Mouse (Mus musculus): ENCODE data around the gene Rps15. TPM values are rescaled to one million over a fixed set of nuclear protein-coding genes. Genes with fewer than 3 reads are reported as not detected.

Gene Rps15
- total RNA-seq, 2 experiments from 2014 or later: 727 to 762 TPM

DNA sequence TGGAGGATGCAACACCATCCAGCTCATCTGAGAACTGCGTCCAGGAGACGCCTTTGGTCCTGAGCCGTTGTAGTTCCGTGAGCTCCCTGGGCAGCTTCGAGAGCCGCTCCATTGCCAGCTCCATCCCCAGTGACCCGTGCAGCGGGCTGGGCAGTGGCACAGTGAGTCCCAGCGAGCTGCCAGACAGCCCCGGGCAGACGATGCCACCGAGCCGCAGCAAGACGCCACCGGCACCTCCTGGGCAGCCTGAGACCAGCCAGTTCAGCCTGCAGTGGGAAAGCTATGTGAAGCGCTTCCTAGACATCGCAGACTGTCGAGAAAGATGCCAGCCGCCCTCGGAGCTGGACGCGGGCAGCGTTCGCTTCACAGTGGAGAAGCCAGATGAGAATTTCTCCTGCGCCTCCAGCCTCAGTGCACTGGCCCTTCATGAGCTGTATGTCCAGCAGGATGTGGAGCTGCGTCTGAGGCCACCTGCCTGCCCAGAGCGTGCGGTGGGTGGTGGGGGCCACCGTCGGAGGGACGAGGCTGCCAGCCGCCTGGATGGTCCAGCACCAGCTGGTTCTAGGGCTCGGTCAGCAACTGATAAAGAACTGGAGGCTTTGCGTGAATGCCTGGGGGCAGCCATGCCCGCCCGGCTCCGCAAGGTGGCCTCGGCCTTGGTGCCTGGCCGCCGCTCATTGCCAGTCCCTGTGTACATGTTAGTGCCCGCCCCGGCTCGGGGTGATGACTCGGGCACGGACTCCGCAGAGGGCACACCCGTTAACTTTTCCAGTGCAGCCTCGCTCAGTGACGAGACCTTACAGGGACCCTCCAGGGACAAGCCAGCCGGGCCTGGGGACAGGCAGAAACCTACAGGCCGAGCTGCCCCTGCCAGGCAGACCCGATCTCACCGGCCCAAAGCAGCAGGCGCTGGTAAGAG is 20.6 kb downstream of the Rps15 start:
- no peak for DNase-seq (ENCODE audit: low spot score in 2 of 2)

DNA sequence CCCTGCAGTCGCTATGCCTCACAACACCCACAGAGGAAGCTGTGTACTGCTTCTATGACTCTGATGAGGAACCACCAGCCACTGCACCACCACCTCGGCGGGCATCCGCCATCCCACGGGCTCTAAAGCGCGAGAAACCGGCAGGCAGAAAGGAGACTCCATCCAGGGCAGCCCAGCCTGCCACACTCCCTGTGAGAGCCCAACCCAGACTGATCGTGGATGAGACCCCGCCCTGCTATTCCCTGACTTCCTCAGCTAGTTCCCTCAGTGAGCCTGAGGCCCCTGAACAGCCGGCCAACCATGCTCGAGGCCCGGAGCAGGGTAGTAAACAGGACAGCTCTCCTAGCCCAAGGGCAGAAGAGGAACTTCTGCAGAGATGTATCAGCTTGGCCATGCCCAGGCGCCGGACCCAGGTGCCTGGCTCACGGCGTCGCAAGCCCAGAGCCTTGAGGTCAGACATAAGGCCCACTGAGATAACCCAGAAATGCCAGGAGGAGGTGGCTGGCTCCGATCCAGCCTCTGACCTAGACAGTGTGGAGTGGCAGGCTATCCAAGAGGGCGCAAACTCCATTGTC is 21.5 kb downstream of the Rps15 start:
- DNase-seq (ENCODE audit: low spot score in 2 of 2): no peak

DNA sequence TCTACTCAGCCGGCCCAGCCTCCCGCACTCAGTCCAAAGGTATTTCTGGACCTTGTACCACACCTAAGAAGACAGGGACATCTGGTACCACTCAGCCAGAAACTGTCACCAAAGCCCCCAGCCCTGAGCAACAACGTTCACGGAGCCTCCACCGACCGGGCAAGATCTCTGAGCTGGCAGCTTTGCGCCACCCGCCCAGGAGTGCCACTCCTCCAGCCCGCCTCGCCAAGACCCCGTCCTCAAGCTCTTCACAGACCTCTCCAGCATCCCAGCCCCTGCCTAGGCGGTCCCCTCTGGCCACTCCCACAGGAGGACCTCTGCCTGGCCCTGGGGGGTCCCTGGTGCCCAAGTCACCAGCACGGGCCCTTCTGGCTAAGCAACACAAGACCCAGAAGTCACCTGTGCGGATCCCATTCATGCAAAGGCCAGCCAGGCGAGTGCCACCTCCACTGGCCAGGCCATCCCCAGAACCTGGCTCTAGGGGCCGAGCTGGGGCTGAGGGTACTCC is 22.3 kb downstream of the Rps15 start:
- DNase-seq (ENCODE audit: low spot score in 2 of 2): no peak

DNA sequence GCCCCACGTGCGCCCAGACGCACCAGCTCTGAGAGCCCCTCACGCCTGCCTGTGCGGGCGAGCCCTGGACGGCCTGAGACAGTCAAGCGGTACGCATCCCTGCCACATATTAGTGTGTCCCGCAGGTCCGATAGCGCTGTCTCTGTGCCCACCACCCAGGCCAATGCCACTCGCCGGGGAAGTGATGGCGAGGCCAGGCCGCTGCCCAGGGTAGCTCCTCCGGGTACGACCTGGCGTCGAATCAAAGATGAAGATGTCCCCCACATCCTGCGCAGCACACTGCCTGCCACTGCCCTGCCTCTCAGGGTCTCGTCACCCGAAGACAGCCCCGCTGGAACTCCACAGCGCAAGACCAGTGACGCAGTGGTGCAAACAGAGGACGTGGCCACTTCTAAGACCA is 23.1 kb downstream of the Rps15 start:
- no peak for DNase-seq (ENCODE audit: low spot score in 2 of 2)

DNA sequence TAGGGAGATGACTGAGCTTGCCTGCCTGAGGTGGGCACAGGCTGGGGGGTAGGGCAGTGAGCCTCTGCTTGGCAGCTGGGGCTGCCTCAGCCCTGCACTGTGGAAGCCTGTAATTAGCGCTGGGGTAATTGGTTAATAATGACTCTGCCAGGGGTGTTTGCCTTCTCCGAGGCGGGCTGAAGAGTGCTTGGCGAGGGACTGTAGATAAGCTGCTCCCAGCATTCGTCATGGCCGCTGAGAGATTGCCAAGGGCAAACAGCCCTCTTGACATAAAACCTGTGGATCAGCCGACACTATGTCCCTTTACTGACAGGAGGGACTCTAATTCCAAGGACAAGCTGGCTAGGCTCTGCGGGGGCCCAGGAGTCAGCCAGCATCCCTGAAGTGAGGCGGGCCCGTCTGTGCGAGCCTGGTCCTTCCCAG is 24.1 kb downstream of the Rps15 start:
- no peak for DNase-seq (ENCODE audit: low spot score in 2 of 2)

DNA sequence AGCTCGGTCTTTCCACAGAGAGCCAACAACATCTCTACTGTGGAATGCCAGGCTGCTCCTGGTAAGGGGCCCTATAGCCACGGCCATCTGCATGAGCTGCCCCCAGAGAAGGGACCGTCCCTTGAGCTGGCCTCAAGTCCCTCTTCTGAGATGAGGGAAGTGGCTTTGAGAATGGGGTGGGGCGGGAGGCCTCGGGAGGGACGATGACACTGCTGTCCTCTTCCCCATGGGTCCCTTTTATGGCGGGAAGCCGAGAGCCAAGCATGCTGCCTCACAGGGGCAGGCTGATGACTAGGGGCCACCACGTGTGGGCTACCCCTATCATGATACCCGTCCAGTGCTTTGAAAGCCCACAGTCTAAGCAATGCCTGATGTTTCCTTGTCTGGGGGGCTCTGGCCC is 24.8 kb downstream of the Rps15 start:
- no peak for DNase-seq (ENCODE audit: low spot score in 2 of 2)

DNA sequence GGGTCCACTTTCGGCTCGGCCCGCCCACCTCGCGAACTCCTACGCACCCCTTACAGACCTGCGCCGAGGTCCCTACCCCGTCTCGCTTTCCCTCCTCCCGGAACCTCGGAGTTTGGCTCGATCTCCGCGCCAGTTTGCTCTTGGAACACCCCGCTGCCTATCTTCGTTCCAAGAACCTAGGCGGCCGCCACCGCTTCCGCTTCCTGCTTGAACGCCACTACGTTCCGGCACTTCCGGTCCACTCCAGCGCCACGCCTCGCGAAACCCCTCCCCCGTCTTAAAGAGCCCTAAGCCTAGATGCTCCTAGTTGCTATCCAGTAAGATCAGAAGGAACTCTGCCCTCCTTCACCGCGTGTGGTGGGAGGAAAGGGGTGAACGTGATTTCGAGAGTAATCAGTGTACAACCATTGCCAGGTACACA is 28.1 kb downstream of the Rps15 start, which contains the start of gene 2310011J03Rik:
TSS of gene 2310011J03Rik (minus strand) at position 198 of the 421 bp plus-strand sequence.
- peak; percentile 82 to 92 for DNase-seq (ENCODE audit: low spot score in 2 of 2)

DNA sequence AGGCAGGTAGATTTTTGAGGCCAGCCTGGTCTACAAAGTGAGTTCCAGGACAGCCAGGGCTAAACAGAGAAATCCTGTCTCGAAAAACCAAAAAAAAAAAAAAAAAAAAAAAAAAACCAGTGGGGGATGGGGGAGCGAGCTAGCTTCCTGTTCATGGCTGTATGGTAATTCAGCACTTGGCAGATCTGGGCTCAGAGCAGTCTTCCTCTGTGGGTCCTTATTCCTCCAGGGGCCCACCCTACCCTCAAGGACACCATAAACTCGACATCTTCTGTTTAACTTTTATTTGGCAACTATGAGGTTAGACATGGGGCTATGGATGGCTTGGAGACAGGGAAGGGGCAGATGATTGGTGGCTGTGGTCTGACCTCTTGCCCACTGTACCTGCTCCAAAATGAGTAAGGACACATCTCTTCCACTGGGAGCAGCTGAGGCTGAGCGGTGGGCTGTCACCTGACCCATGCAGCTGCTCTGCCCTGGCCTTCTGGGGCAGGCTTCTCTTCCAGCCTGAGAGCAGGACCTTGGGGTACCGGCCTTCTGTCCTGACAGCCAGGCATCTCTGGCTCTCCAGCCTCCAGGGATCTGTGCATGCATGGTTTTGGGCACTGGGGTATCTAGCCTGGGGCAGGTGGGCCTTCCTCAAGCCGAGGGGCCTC is 28.9 kb downstream of the Rps15 start:
- DNase-seq (ENCODE audit: low spot score in 2 of 2): no peak

DNA sequence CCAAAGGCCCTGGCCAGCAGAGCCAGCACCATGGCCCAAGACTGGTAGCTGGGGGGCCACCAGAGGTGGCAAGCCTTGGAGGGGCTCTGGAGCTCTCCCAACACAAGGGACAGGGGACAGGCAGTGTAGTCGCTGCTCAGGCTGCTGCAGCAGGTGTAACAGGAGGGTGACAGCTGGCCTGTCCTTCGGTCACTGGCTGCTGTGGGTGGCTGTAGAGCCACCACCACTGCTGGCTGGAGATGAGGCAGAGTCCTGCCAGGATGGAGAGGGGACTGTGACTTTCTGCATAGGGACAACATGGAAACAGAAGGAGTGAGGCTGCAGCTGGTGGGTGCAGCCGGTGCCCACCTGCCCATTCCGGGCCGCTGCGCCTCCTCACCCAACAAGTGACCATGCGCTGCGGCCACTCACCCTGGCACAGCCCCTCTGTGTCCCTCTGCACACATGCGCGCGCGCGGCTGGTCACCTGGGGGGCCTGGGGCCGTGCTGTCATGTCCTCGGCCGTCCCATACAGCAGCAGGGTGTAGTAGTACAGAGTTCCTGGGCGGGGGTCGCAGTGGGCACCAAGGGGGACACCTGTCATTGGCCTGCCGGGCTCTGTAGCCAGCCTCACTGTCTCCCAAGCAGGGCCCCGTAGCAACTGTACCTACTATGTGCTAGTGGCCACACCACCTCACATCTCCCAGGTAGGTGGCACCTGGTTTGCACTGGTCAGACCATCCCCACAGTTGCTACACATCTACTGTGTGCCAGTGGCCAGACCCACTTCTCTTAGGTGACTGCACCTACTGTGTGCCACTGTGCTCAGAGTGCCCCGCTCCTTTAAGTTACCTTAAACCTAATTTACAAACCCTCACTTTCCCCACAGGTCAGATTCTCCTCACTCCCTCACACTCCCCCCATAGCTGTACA is 29.7 kb downstream of the Rps15 start:
- no peak for DNase-seq (ENCODE audit: low spot score in 2 of 2)

DNA sequence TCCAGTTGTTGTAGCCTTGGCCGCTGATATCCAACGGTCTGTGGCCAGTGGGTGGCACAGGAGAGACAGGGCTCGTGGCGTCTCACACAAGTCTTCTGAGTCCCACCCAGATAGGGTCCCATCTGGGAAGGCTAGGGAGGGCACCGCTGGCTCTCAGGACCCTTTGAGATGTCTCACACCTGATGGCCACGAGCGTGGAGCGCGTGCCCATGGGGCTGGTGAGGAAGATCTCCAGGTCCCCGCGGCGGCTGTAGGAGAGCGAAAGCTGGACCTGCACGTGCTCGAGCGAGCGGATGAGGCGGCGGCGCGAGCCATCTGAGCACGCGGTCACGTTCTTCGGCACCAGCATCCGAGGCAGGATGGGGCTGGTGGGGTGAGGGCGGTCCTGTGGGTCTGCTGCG is 30.6 kb downstream of the Rps15 start:
- no peak for DNase-seq (ENCODE audit: low spot score in 2 of 2)

DNA sequence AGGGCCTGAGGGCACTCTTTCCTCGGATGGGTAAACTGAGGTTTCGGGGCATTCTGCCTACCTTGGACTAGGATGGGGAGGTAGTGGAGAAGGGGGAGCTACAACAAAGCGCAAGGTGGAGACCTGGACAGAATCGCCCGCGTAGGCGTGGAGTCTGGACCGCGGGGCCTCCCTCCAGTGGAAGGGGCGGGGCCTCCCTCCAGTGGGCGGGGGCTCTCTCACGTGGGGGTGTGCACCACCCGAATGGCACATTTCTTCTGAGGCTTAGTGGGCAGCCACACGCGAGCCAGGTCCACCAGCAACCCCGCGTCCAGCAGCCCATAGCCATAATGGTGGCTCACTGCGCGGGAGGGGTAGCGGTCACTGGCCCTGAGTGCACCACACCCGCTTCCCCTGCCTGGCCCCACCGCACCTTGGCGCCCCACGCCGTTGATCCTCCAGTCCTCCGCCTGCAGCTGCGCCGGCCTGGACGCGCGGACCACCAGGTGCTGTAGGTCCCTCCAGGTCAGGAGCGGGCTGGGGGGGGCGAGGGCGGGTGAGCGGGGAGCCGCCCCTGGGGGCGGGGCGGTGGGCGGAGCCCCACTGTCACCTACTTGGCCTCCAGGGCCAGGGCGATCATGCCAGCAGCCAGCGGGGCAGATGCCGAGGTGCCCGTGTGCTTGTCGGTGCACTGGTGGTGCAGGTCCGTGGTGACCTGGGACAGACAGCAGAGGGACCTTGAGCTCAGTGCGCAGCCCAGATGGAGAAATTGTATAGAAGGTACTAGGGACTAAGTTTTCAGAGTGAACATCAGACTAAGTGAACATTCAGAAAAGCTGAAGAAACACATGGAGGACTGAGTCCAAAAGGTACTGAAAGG is 31.2 kb downstream of the Rps15 start:
- DNase-seq (ENCODE audit: low spot score in 2 of 2): no peak

DNA sequence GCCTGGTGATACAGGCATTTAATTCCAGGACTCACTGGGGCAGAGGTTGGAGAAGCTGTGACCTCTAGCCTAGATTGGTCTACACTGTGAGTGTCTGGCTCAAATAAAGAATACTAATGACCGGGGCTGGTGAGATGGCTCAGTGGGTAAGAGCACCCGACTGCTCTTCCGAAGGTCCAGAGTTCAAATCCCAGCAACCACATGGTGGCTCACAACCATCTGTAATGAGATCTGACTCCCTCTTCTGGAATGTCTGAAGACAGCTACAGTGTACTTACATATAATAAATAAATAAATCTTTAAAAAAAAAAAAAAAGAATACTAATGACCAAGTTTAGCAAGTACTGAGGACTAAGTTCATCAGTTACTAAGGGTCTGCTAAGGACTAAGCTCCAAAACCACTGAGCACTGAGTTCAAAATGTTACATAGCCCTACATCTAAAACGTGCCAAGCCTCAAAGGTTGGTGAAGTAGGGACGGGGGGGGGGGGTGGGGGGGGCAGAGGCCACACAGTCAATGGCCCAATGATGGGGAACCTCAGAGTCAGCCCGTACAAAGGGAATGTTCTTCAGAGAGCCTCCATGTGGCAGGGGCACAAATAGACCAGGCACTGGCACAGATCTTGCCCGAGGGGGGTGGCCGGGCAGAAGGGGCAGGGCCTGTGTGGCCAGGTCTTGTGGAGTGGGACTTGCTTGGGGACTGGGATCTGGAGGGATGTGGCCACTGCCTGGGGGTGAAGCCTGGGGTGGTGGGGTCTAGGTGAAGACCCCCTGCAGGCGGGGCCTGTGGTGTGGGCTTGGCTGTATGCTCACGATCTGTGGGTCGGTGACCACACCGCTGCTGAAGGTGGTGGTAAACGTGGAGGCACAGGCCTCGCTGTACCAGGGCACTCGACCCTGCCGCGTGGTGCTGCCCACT is 32.1 kb downstream of the Rps15 start:
- no peak for DNase-seq (ENCODE audit: low spot score in 2 of 2)

DNA sequence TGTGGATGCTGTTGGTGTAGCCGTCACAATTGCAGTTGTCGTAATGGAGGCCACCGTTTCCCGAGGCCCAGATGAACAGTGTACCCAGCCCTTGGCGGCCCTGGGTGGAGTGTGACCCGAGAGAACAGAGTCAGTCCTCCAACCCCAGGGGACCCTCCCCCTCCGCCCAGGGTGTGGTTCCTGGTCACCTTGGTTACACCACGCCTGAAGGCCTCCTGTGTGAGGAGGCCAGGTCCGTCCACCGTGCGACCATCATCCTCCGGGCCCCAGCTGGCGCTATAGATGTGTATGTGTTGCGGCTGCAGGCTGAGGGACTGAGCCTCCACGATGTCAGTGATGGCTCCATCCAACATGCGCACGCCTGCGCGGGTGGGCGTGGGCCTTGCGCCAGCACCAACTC is 32.8 kb downstream of the Rps15 start:
- DNase-seq (ENCODE audit: low spot score in 2 of 2): no peak

DNA sequence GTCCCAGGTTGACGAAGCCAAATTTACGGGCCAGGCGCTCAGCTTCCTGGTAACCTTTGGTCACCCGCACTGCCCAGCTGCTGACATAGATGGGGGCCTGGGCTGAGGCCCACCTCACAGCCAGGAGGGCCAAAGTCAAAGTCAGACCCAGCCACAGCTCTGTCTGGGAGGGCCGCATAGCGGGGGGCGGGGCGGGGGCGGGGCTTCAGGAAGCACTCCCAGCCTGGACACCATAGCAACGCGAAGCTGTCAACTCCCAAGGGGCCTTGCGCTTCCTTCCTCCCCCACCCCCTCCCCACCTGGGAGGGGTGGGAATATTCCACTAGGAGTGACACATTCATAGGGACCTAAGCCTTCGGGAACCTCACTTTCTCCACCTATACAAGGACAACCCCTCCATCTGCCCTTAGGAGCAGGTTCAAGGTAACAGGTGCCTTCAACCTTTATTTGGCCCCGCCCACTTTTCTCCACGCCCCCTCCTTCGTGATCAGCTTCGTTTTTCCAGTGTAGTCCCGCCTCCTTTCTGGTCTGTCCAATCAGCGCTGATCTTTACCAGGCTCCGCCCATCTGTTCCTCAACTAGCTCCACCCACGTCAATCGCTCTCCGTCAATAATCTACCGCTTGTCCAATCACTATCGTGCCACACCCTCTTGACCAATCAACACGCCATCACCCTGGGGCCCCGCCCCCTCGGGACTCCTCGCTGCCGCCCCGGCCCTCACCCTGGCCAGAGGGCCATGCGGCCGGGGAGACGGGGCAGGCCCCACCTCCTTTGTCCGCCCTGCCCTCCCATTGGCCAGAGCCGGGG is 37.2 kb downstream of the Rps15 start, which contains the start of the genes Pcsk4 and Reep6:
TSS of gene Pcsk4 (minus strand) at position 226 of the 809 bp plus-strand sequence.
TSS of gene Reep6 (plus strand) at position 681 of the 809 bp plus-strand sequence.
- DNase-seq (ENCODE audit: low spot score in 2 of 2): peak; percentile 95 to 98

DNA sequence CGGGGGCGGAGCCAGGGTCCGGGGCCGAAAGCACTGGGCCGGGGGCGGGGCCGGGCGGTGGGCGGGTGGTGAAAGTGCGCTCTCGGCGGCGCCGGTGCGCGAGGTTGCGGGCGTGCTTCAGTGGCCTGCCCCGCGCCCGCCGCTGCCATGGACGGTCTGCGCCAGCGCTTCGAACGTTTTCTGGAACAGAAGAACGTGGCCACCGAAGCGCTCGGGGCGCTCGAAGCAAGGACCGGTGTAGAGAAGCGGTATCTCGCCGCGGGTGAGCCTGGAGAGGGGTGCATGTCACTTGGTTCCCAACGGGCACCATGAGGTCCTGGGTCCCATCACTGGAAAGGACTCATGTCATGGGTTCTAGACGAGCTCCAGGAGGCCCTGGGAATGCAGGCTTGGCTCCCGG is 37.8 kb downstream of the Rps15 start:
- DNase-seq (ENCODE audit: low spot score in 2 of 2): no peak

DNA sequence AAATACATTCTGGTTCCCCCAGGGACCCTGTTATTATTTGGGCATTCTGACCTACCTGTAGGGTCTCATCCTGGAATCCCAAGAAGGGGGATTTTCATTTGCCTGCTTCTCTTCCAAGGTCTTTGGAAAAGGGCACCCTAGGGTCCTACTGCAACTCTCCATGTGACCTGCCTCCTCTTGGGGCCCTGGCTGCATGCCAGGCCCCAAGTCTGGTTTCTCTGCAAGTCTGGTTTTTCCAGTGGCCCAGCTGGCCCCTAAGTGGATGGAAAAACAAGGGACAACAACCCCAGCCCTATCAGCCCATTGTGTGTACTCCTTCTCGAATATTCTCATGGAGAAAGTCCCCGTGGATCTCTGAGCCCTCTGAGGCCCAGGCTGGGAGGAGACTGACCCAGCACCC is 38.6 kb downstream of the Rps15 start:
- DNase-seq (ENCODE audit: low spot score in 2 of 2): no peak

DNA sequence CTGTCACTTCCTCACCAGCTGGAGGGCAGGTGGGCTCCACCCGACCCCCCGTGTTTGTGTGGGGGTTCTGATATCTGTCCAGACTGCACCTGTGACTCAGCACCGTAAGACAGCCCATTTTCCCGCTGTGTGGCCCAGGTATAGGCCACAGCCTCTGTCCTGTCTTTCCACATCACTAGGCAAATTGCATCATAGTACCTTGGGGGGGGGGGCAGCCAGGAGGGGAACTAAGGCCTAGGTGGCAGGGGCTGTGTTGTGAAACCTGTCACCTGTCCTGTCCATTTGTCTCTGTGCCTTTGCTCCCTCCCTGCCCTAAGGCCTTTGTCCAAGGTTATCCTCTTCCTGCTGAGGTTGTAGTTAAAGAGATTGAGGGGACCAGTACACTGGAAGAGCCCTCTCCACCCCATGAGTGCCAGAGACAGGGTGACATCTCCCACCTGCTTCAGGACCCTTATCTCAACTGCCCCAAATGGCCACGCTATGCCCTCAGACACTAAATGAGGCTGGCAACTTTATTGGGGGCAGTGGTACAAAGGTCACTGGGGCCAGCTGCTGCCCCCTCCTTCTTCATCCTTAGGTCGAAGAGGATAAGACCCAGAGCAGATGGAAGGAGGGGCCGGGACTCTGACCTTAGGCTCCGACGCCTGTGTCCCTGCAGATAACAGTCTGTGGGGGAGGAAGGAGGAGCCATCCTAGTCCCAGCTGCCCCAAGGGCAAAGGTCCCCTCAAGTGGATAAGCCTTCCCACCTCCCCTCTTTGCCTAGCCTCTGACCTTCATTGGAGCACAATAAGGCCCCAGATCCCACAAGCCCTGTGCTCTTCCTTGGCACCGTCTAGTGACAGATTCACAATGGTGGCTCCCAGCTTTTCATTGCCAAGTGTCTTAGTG is 39.6 kb downstream of the Rps15 start:
- DNase-seq (ENCODE audit: low spot score in 2 of 2): no peak
